Mouse (Mus musculus): ENCODE measurements around the gene Cmtm3. TPM values are rescaled to one million over a fixed set of nuclear protein-coding genes. Genes with fewer than 3 reads are reported as not detected.
"Not testable (repeated sequence)": the region's sequence is repeated elsewhere in the genome, so short reads cannot be mapped to it uniquely, and the experiment has no call there.

The Cmtm3 gene
- 57.5 and 64.9 TPM in 2 replicates for polyA plus RNA-seq (2012; rRNA removed)

- DNase-seq (ENCODE audit: low read depth): peak; percentile 46
- TF ChIP-seq CTCF (IDR thresholded peaks at IDR 0.05; ENCODE audit: borderline replicate concordance, extremely low read depth, insufficient read depth, insufficient read length) (no peak), POLR2A (IDR thresholded peaks at IDR 0.05; ENCODE audit: borderline replicate concordance, extremely low read depth, insufficient read depth, insufficient read length, poor library complexity, severe bottlenecking) (no peak)
Measured at GRCm38 (mm10) chr8:104339229-104339982, at the start of gene Cmtm3. Gene Cmtm3, plus strand, starts transcription at chr8:104339410.

DNA sequence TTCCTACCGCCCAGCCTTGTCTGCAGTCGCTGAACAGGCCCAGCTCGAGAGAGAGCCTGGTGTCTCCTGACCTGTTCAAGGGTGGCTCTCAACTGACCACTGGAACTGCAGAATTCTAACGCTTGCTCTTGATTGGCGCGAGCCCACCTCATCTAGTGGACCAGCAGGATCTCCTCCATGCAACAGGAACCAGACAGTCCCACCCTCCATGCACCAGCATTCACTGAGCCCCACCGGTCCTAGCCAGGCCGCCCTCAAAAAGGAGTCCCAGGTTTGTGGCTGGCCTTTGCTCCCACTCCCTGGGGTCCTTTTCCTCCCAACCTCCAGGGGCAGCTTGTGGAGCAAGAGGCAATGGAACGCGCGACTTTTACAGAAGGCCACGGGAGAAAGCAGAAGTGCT lies 46.1 kb upstream of the Cmtm3 start, which contains the start of gene Cmtm2a:
Gene Cmtm2a (minus strand): TSS at position 101 of the 400 bp plus-strand sequence.
- DNase-seq (ENCODE audit: low read depth): not testable (repeated sequence)

DNA sequence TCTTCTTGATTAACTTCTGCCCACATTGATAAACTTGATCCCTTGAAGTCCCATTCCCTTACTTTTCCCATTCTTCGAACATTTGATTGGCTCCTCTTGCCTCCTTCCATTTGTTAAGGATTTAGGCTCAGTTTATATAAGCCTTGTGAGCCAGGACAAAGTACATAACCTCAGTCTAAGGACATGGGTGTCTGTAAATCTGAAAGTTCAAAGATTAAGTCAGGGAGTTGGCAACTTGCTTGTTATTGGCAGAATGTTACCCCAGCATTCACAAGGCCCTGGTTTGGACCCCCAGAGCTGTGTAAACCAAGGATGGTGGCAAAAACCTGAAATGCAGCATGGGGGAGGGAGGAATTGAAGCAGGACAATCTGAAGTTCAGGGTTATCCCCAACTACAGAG lies 44.8 kb upstream of the Cmtm3 start:
- no peak for TF ChIP-seq CTCF (IDR thresholded peaks at IDR 0.05; ENCODE audit: borderline replicate concordance, extremely low read depth, insufficient read depth, insufficient read length)
- TF ChIP-seq POLR2A (IDR thresholded peaks at IDR 0.05; ENCODE audit: borderline replicate concordance, extremely low read depth, insufficient read depth, insufficient read length, poor library complexity, severe bottlenecking): no peak
- no peak for DNase-seq (ENCODE audit: low read depth)

DNA sequence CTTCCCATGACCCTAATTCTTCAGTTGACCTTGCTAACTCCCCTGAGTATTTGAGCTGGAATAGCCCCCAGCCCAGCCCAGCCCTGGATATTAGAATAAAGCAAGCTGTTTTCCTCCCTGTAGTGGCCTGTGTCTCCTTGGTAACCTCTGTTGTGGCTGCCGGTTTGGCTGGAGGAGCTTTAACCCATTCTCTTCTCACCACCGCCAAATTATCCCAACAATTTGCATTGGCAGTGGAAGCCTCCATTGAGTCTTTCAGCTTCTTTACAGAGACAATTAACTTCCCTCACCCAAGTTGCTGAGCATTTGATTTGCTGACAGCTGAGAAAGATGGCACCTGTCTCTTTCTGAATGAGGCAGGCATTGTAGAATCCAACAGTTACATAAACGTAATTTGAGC lies 37.6 kb upstream of the Cmtm3 start:
- DNase-seq (ENCODE audit: low read depth): peak; percentile 86

GRCm38 (mm10) chr8:104302536-104302935 lies 36.7 kb upstream of the Cmtm3 start:
- DNase-seq (ENCODE audit: low read depth): not testable (repeated sequence)

GRCm38 (mm10) chr8:104304962-104305361 lies 34.2 kb upstream of the Cmtm3 start:
- TF ChIP-seq CTCF (IDR thresholded peaks at IDR 0.05; ENCODE audit: borderline replicate concordance, extremely low read depth, insufficient read depth, insufficient read length): no peak
- no peak for TF ChIP-seq POLR2A (IDR thresholded peaks at IDR 0.05; ENCODE audit: borderline replicate concordance, extremely low read depth, insufficient read depth, insufficient read length, poor library complexity, severe bottlenecking)
- DNase-seq (ENCODE audit: low read depth): no peak

DNA sequence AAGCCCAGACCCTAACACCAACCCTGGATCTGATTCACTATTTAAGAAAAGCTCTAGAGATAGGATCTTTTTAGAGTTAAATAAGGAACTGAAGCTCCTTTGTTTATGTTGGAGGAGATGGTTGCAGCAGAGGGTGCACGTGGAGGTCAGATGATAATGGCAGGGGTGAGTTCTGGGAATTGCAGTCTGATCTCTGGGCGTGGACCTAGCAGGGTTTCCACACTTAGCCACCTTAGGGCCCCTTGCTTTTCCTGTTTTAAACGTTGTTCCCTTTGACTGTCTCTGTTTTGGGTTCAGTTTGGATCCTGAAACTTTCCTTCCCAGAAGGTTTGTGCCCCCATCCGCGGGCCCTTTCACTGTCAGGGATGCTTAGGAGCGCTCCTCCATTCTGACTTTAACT lies 30.9 kb upstream of the Cmtm3 start:
- DNase-seq (ENCODE audit: low read depth): not testable (repeated sequence)

GRCm38 (mm10) chr8:104309441-104310155 lies 29.6 kb upstream of the Cmtm3 start, which contains the start of the genes Gm45711 and Cmtm1:
Gene Gm45711, minus strand, starts transcription at chr8:104310081.
Gene Cmtm1, minus strand, starts transcription at chr8:104310145.
- not testable (repeated sequence) for DNase-seq (ENCODE audit: low read depth)

GRCm38 (mm10) chr8:104312023-104312422 lies 27.2 kb upstream of the Cmtm3 start:
- not testable (repeated sequence) for DNase-seq (ENCODE audit: low read depth)

GRCm38 (mm10) chr8:104313311-104313710 lies 25.9 kb upstream of the Cmtm3 start:
- TF ChIP-seq CTCF (IDR thresholded peaks at IDR 0.05; ENCODE audit: borderline replicate concordance, extremely low read depth, insufficient read depth, insufficient read length) (no peak), POLR2A (IDR thresholded peaks at IDR 0.05; ENCODE audit: borderline replicate concordance, extremely low read depth, insufficient read depth, insufficient read length, poor library complexity, severe bottlenecking) (no peak)
- DNase-seq (ENCODE audit: low read depth): no peak

DNA sequence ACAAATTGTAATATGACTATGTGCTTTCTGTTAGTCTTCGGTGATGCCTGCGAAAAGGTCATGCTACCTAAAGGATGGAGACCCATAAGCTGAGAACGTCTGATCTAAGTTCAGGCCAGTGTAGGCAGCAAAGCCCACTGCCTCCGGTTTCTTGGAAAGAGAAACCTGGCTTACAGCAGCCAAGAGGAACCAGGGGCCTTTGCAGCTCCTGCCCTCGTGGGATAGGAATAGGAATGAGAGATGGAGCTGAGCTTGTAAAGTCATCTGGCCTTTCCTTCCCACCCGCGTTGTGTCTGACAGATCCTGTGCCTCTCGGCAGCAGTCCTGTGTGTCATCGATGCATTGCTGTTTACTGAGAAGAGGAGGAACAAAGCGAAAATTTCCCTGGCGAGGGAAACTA lies 17.9 kb upstream of the Cmtm3 start, which contains the start of gene Gm11020:
Gene Gm11020 (plus strand): TSS at position 301 of the 400 bp plus-strand sequence.
- not testable (repeated sequence) for DNase-seq (ENCODE audit: low read depth)

DNA sequence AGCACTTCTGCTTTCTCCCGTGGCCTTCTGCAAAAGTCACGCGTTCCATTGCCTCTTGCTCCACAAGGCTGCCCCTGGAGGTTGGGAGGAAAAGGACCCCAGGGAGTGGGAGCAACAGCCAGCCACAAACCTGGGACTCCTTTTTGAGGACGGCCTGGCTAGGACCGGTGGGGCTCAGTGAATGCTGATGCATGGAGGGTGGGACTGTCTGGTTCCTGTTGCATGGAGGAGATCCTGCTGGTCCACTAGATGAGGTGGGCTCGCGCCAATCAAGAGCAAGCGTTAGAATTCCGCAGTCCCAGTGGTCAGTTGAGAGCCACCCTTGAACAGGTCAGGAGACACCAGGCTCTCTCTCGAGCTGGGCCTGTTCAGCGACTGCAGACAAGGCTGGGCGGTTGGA lies 17.3 kb upstream of the Cmtm3 start, which contains the start of gene Cmtm2b:
Gene Cmtm2b (plus strand): TSS at position 301 of the 400 bp plus-strand sequence.
- DNase-seq (ENCODE audit: low read depth): not testable (repeated sequence)

GRCm38 (mm10) chr8:104332665-104333631 lies 6.3 kb upstream of the Cmtm3 start:
- no peak for DNase-seq (ENCODE audit: low read depth)
- TF ChIP-seq POLR2A (IDR thresholded peaks at IDR 0.05; ENCODE audit: borderline replicate concordance, extremely low read depth, insufficient read depth, insufficient read length, poor library complexity, severe bottlenecking) (no peak), CTCF (IDR thresholded peaks at IDR 0.05; ENCODE audit: borderline replicate concordance, extremely low read depth, insufficient read depth, insufficient read length) (no peak)
